Comparison of ENCODE assay signal across 11 mouse cellular contexts in the genomic region with DNA sequence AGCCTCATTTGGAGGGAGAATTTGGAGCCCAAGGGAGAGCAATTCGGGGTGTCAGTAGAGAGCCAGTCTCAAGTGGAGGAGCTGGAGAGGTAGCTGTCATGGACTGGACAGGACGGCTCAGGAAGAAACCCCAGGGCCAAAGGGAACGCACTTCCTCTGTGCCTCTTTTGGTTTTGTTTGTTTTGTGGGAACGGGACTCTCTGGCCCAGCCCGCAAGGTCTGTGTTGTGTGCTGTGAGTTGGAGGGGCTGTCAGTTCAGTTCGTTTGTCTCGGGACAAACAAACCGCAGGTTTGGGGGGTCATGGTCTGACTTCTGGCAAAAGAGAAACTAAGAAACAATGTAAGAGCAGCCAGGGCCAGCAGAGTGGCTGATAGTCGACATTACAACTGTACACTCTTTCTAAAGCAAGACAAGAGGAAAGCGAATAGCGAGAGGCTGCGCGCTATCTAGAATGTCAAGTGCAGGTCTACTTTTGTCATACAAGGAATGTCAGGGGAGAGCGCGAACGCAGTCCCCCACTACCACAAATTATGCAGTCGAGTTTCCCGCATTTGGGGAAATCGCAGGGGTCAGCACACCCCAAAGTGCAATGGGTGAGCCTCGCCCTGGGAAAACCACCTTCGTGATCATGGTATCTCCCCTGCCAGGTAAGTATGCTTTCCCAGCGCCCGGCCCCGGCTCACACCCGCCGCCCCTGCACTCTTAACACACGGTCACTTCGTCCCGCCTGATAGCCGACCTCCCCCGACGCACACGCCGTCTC. TPM values are rescaled to one million over a fixed set of nuclear protein-coding genes. Genes with fewer than 3 reads are reported as not detected.
A peak's percentile ranks its signal among the peaks of the same experiment; 100 is the strongest.
DNase-seq lines count a peak whose midpoint lies in the region; ATAC-seq and TF ChIP-seq lines count a peak whose summit lies in the region.
"Not testable (repeated sequence)": the region's sequence is repeated elsewhere in the genome, so short reads cannot be mapped to it uniquely, and the experiment has no call there.
"Had no signal": no experiment of that assay in that cellular context is flagged by ENCODE, and none has a peak within 500 bp of the region (broad histone marks: within the 10 kb centered on the region; RNA-seq: fewer than 3 reads in every experiment).

No protein-coding gene starts in this region.

- H3K79me2 ChIP-seq in CH12.LX (replicated peaks; ENCODE audit: control insufficient read depth, extremely low read depth, insufficient read depth, poor library complexity, severe bottlenecking): not testable (repeated sequence)

- H3K27ac ChIP-seq in CH12.LX (ENCODE audit: insufficient read depth, low read depth); embryonic facial prominence, embryonic 15.5 days (replicated peaks); hindbrain, embryonic 14.5 days; kidney, postnatal 0 days; liver, postnatal 0 days (ENCODE audit: low read depth); midbrain, embryonic 13.5 days: not testable (repeated sequence)
- H3K27ac ChIP-seq in spleen, adult 2 months (ENCODE audit: insufficient read depth, low read length): peak overlapping the region; percentile 35; the same call in 1 of the 2 replicates

- TF ChIP-seq POLR2A in CH12.LX (IDR thresholded peaks at IDR 0.05; ENCODE audit: low read depth, low read length): peak; percentile 28; the same call in 1 of the 2 replicates
- not testable (repeated sequence) for TF ChIP-seq POLR2A in spleen, adult 2 months (IDR thresholded peaks at IDR 0.05; ENCODE audit: low read depth, low read length)

- WGBS in embryonic facial prominence, embryonic 15.5 days: 3% methylated on average over 4 of the region's 34 CpGs
- WGBS in hindbrain, embryonic 14.5 days: 4% methylated on average over 4 of the region's 34 CpGs
- 3% methylated on average over 4 of the region's 34 CpGs for WGBS in kidney, postnatal 0 days
- WGBS in liver, postnatal 0 days (ENCODE audit: insufficient replicate concordance): 0% methylated on average over 4 of the region's 34 CpGs
- 0% methylated on average over 4 of the region's 34 CpGs for WGBS in midbrain, embryonic 13.5 days
- WGBS in spleen, adult 2 months: 2% methylated on average over 4 of the region's 34 CpGs

- H3K4me2 ChIP-seq in CH12.LX (ENCODE audit: insufficient read depth, low read depth, poor library complexity, severe bottlenecking); embryonic facial prominence, embryonic 15.5 days (replicated peaks); hindbrain, embryonic 14.5 days (replicated peaks); kidney, postnatal 0 days (ENCODE audit: low read length); liver, postnatal 0 days (ENCODE audit: low read depth, low read length); midbrain, embryonic 13.5 days (replicated peaks): not testable (repeated sequence)

- not testable (repeated sequence) for H3K36me3 ChIP-seq in CH12.LX (replicated peaks in 1 of 2; ENCODE audit: control insufficient read depth in 1 of 2, insufficient read depth in 1 of 2, low read length in 1 of 2); embryonic facial prominence, embryonic 15.5 days; hindbrain, embryonic 14.5 days (replicated peaks; ENCODE audit: control insufficient read depth, insufficient read depth); kidney, postnatal 0 days (ENCODE audit: insufficient read depth, low read length); liver, postnatal 0 days (replicated peaks; ENCODE audit: insufficient read depth, low read length); midbrain, embryonic 13.5 days; spleen, adult 2 months (ENCODE audit: control insufficient read depth, insufficient read depth, low read length)

- not testable (repeated sequence) for DNase-seq in CH12.LX (ENCODE audit: extremely low read depth); hindbrain, embryonic 14.5 days (ENCODE audit: low spot score); kidney, postnatal 0 days (ENCODE audit: low spot score); liver, postnatal 0 days; spleen, adult 2 months (ENCODE audit: low read depth in 1 of 2, low spot score in 2 of 2)
- peak; percentile 96 for DNase-seq in heart, adult 11 months

- in situ Hi-C loops in CH12.LX (cut with MboI; ENCODE audit: low pct_ligation_motif_present, low pct_unique_long_range_greater_than_20kb, low sequenced_read_pairs): not testable (repeated sequence)

- H3K9me3 ChIP-seq in CH12.LX (replicated peaks; ENCODE audit: low read length); embryonic facial prominence, embryonic 15.5 days (replicated peaks); hindbrain, embryonic 14.5 days (ENCODE audit: control insufficient read depth, low read length); kidney, postnatal 0 days (replicated peaks; ENCODE audit: low read length); liver, postnatal 0 days (ENCODE audit: low read length); midbrain, embryonic 13.5 days: not testable (repeated sequence)

- H3K4me1 ChIP-seq in CH12.LX (ENCODE audit: control insufficient read depth in 1 of 2, insufficient read depth in 2 of 2): peaks cover 0 to 19% of the 10 kb centered on the region in 2 experiments; a peak in 2 of 4 replicates
- H3K4me1 ChIP-seq in embryonic facial prominence, embryonic 15.5 days; hindbrain, embryonic 14.5 days (replicated peaks; ENCODE audit: control insufficient read depth, insufficient read depth, low read length); kidney, postnatal 0 days (replicated peaks; ENCODE audit: insufficient read depth, low read length); liver, postnatal 0 days (ENCODE audit: insufficient read depth); midbrain, embryonic 13.5 days (replicated peaks); spleen, adult 2 months (ENCODE audit: control insufficient read depth, insufficient read depth, insufficient read length): not testable (repeated sequence)

- H3K27me3 ChIP-seq in CH12.LX (replicated peaks): peaks cover 24% of the 10 kb centered on the region
- not testable (repeated sequence) for H3K27me3 ChIP-seq in embryonic facial prominence, embryonic 15.5 days; kidney, postnatal 0 days (ENCODE audit: insufficient read depth, low read length); liver, postnatal 0 days (ENCODE audit: insufficient read depth, low read length); spleen, adult 2 months (ENCODE audit: control insufficient read depth, insufficient read depth, low read length)
- H3K27me3 ChIP-seq in hindbrain, embryonic 14.5 days (ENCODE audit: control insufficient read depth, insufficient read depth, low read length): peaks cover 20% of the 10 kb centered on the region
- peaks cover 20% of the 10 kb centered on the region for H3K27me3 ChIP-seq in midbrain, embryonic 13.5 days

- dilution Hi-C loops in CH12.LX (cut with MboI; ENCODE audit: extremely low pct_ligation_motif_present, extremely low pct_unique_long_range_greater_than_20kb, low sequenced_read_pairs): not testable (repeated sequence)

- ATAC-seq in embryonic facial prominence, embryonic 15.5 days (ENCODE audit: insufficient number of reproducible peaks, low FRiP score, low TSS enrichment, low read depth): peak; percentile 48
- peak; percentile 29; the same call in 1 of the 2 replicates for ATAC-seq in hindbrain, embryonic 14.5 days (ENCODE audit: low FRiP score)
- peak; percentile 62 for ATAC-seq in kidney, postnatal 0 days (replicated peaks; ENCODE audit: low FRiP score, low read depth)
- ATAC-seq in liver, postnatal 0 days: peak; percentile 59
- ATAC-seq in midbrain, embryonic 13.5 days: peak; percentile 62; the same call in 1 of the 2 replicates

- not testable (repeated sequence) for H3K4me3 ChIP-seq in CH12.LX (replicated peaks in 1 of 3; ENCODE audit: low read depth in 2 of 3, low read length in 2 of 3, poor library complexity in 1 of 3); embryonic facial prominence, embryonic 15.5 days (replicated peaks); hindbrain, embryonic 14.5 days (replicated peaks; ENCODE audit: low read length); kidney, postnatal 0 days (replicated peaks; ENCODE audit: low read depth, low read length); liver, postnatal 0 days (ENCODE audit: low read depth, low read length); midbrain, embryonic 13.5 days (replicated peaks); spleen, adult 2 months (ENCODE audit: extremely low read depth, insufficient read depth, insufficient read length)

- not testable (repeated sequence) for H3K9ac ChIP-seq in CH12.LX (ENCODE audit: insufficient read depth, low read depth); embryonic facial prominence, embryonic 15.5 days; hindbrain, embryonic 14.5 days; kidney, postnatal 0 days (ENCODE audit: low read depth, low read length); liver, postnatal 0 days (replicated peaks); midbrain, embryonic 13.5 days (replicated peaks)

- TF ChIP-seq EP300 in CH12.LX (IDR thresholded peaks at IDR 0.05; ENCODE audit: low read length); liver, postnatal 0 days (IDR thresholded peaks at IDR 0.05; ENCODE audit: low read depth): not testable (repeated sequence)

- TF ChIP-seq CTCF in CH12.LX (conservative IDR thresholded peaks at IDR 0.05 in 1 of 2, IDR thresholded peaks at IDR 0.05 in 1 of 2; ENCODE audit: low read depth in 2 of 2, low read length in 2 of 2); kidney, postnatal 0 days (IDR thresholded peaks at IDR 0.05; ENCODE audit: low read depth); liver, postnatal 0 days (IDR thresholded peaks at IDR 0.05; ENCODE audit: low read depth); spleen, adult 2 months (IDR thresholded peaks at IDR 0.05; ENCODE audit: extremely low read depth, insufficient read depth, insufficient read length, insufficient replicate concordance): not testable (repeated sequence)

- TF ChIP-seq RAD21 in CH12.LX (IDR thresholded peaks at IDR 0.05; ENCODE audit: low read depth, low read length): not testable (repeated sequence)

RNA-seq across cellular contexts. Expression of a gene that starts 34.1 kb away (rescaled TPM):
- total RNA-seq in CH12.LX (2012; rRNA removed) (0.13 TPM in 1 of 2 replicates, not detected in the other), CH12.LX (2014; rRNA removed) (not detected in 2 replicates)
- not detected in 2 replicates for polyA plus RNA-seq in CH12.LX (2012; ENCODE audit: insufficient read length, low read depth)
- 0.31 TPM in 1 of 2 replicates, not detected in the other for polyA plus RNA-seq in embryonic facial prominence, embryonic 15.5 days (2015; fragmentation: Nextera tagmentation; extraction: Ambion mirVana)
- not detected in 2 replicates for polyA plus RNA-seq in hindbrain, embryonic 14.5 days (2014; fragmentation: Nextera tagmentation; extraction: Ambion mirVana)
- polyA plus RNA-seq in kidney, postnatal 0 days (2015; fragmentation: Nextera tagmentation; extraction: Ambion mirVana): 0.40 and 0.51 TPM in 2 replicates
- not detected in 2 replicates for polyA plus RNA-seq in liver, postnatal 0 days (2015; fragmentation: Nextera tagmentation; extraction: Ambion mirVana)
- not detected in 2 replicates for polyA plus RNA-seq in midbrain, embryonic 13.5 days (2015; fragmentation: Nextera tagmentation; extraction: Ambion mirVana)
- not detected in 2 replicates for polyA plus RNA-seq in spleen, adult 2 months (2012; rRNA removed)
- total RNA-seq: gastrocnemius, postnatal 25 days; left cerebral cortex, adult 8-10 months had no signal
- polyA plus RNA-seq: hindbrain, embryonic 10.5 days had no signal

RNA-seq across cellular contexts. Expression of a gene that starts 38.7 kb away (rescaled TPM):
- total RNA-seq in CH12.LX (2012; rRNA removed) (not detected in 2 replicates), CH12.LX (2014; rRNA removed) (not detected in 2 replicates)
- not detected in 2 replicates for polyA plus RNA-seq in CH12.LX (2012; ENCODE audit: insufficient read length, low read depth)
- polyA plus RNA-seq in embryonic facial prominence, embryonic 15.5 days (2015; fragmentation: Nextera tagmentation; extraction: Ambion mirVana): 12.4 and 16.1 TPM in 2 replicates
- 1.9 and 2.1 TPM in 2 replicates for polyA plus RNA-seq in hindbrain, embryonic 14.5 days (2014; fragmentation: Nextera tagmentation; extraction: Ambion mirVana)
- 0.07 and 0.10 TPM in 2 replicates for polyA plus RNA-seq in kidney, postnatal 0 days (2015; fragmentation: Nextera tagmentation; extraction: Ambion mirVana)
- 19.2 and 21.8 TPM in 2 replicates for polyA plus RNA-seq in liver, postnatal 0 days (2015; fragmentation: Nextera tagmentation; extraction: Ambion mirVana)
- 0.62 and 0.76 TPM in 2 replicates for polyA plus RNA-seq in midbrain, embryonic 13.5 days (2015; fragmentation: Nextera tagmentation; extraction: Ambion mirVana)
- 0.18 and 0.32 TPM in 2 replicates for polyA plus RNA-seq in spleen, adult 2 months (2012; rRNA removed)
